In genomic region chr8:121403821-121404220, GRCm38 (mm10) we compare ENCODE assay signal across 23 mouse cellular contexts.
DNase-seq lines count a peak whose midpoint lies in the region; ATAC-seq and TF ChIP-seq lines count a peak whose summit lies in the region.
"Had no signal": no experiment of that assay in that cellular context is flagged by ENCODE, and none has a peak within 500 bp of the region (broad histone marks: within the 10 kb centered on the region; RNA-seq: fewer than 3 reads in every experiment).

No protein-coding gene starts in this region.

- no peak overlapping the region for H3K27ac ChIP-seq in hindbrain, embryonic 16.5 days (ENCODE audit: low read depth, low read length)
- no peak overlapping the region for H3K27ac ChIP-seq in hindbrain, embryonic 12.5 days
- no peak overlapping the region for H3K27ac ChIP-seq in kidney, postnatal 0 days
- H3K27ac ChIP-seq in kidney, embryonic 16.5 days (ENCODE audit: low read length) = no peak overlapping the region
- H3K27ac ChIP-seq: embryonic facial prominence, embryonic 10.5 days; embryonic facial prominence, embryonic 12.5 days; forebrain, embryonic 13.5 days; forebrain, embryonic 15.5 days had no signal

- H3K36me3 ChIP-seq in hindbrain, embryonic 16.5 days (ENCODE audit: control insufficient read depth, insufficient read depth, low read length) = no peaks in the 10 kb centered on the region
- no peaks in the 10 kb centered on the region for H3K36me3 ChIP-seq in hindbrain, embryonic 12.5 days
- H3K36me3 ChIP-seq in kidney, postnatal 0 days (ENCODE audit: insufficient read depth, low read length) = no peaks in the 10 kb centered on the region
- H3K36me3 ChIP-seq in kidney, embryonic 16.5 days (ENCODE audit: insufficient read depth, low read length) = no peaks in the 10 kb centered on the region
- H3K36me3 ChIP-seq: embryonic facial prominence, embryonic 10.5 days; embryonic facial prominence, embryonic 12.5 days; forebrain, embryonic 15.5 days; G1E had no signal

- peak; percentile 61 to 72 for DNase-seq in cerebellum, postnatal 10 days
- no peak for DNase-seq in cerebellum, postnatal 25 days
- peak; percentile 25 for DNase-seq in kidney, postnatal 0 days (ENCODE audit: low spot score)
- DNase-seq: adrenal gland, adult 8-10 months; adrenal gland, postnatal 14 days; adrenal gland, postnatal 36 days; B cell, adult 2 months; cerebellum, adult 18-20 months; cerebellum, adult 8-10 months; cerebellum, adult 9-11 months; forebrain, postnatal 0 days had no signal

- H3K4me3 ChIP-seq in hindbrain, embryonic 16.5 days (ENCODE audit: low read length) = no peak overlapping the region
- H3K4me3 ChIP-seq in hindbrain, embryonic 12.5 days = no peak overlapping the region
- H3K4me3 ChIP-seq in kidney, postnatal 0 days (replicated peaks; ENCODE audit: low read depth, low read length) = no peak overlapping the region
- H3K4me3 ChIP-seq in kidney, embryonic 16.5 days (ENCODE audit: low read length) = no peak overlapping the region
- H3K4me3 ChIP-seq: embryonic facial prominence, embryonic 10.5 days; embryonic facial prominence, embryonic 12.5 days; forebrain, embryonic 13.5 days; forebrain, embryonic 15.5 days had no signal

- 68% methylated on average over 6 of the region's 6 CpGs for WGBS in hindbrain, embryonic 16.5 days
- 83% methylated on average over 6 of the region's 6 CpGs for WGBS in hindbrain, embryonic 12.5 days
- WGBS in kidney, postnatal 0 days = 69% methylated on average over 6 of the region's 6 CpGs
- WGBS in kidney, embryonic 16.5 days = 75% methylated on average over 6 of the region's 6 CpGs

- peak; percentile 42; the same call in 1 of the 2 replicates for ATAC-seq in hindbrain, embryonic 16.5 days
- ATAC-seq in hindbrain, embryonic 12.5 days (ENCODE audit: low FRiP score) = no peak
- ATAC-seq in kidney, postnatal 0 days (replicated peaks; ENCODE audit: low FRiP score, low read depth) = no peak
- ATAC-seq in kidney, embryonic 16.5 days (ENCODE audit: low FRiP score, low TSS enrichment) = no peak
- ATAC-seq in neutrophil, adult 5-6 weeks (ENCODE audit: extremely low read depth, insufficient number of reproducible peaks, low FRiP score, poor library complexity, severe bottlenecking) = 0 out of 2 replicates have a peak, but pooled peaks have one; percentile 1
- ATAC-seq: activated CD4-positive, CD25-positive, alpha-beta regulatory T cell, adult 4 months; CD4-positive, CD25-positive, alpha-beta regulatory T cell, adult 4 months; forebrain, embryonic 13.5 days; forebrain, embryonic 15.5 days; forebrain, postnatal 0 days; Patski had no signal

- H3K9ac ChIP-seq in hindbrain, embryonic 16.5 days (ENCODE audit: low read depth, low read length) = no peak overlapping the region
- H3K9ac ChIP-seq in hindbrain, embryonic 12.5 days = no peak overlapping the region
- H3K9ac ChIP-seq in kidney, postnatal 0 days (ENCODE audit: low read depth, low read length) = no peak overlapping the region
- H3K9ac ChIP-seq in kidney, embryonic 16.5 days (replicated peaks; ENCODE audit: low read length) = no peak overlapping the region
- H3K9ac ChIP-seq: embryonic facial prominence, embryonic 12.5 days; forebrain, embryonic 13.5 days; forebrain, embryonic 15.5 days; forebrain, postnatal 0 days had no signal

- H3K9me3 ChIP-seq in hindbrain, embryonic 16.5 days (ENCODE audit: control insufficient read depth, low read length) = no peaks in the 10 kb centered on the region
- H3K9me3 ChIP-seq in hindbrain, embryonic 12.5 days (replicated peaks) = no peaks in the 10 kb centered on the region; the same call in 1 of the 2 replicates
- no peaks in the 10 kb centered on the region for H3K9me3 ChIP-seq in kidney, postnatal 0 days (replicated peaks; ENCODE audit: low read length)
- peaks cover 5% of the 10 kb centered on the region; the same call in 1 of the 2 replicates for H3K9me3 ChIP-seq in kidney, embryonic 16.5 days (ENCODE audit: low read length)
- H3K9me3 ChIP-seq: embryonic facial prominence, embryonic 12.5 days; forebrain, embryonic 13.5 days; forebrain, embryonic 15.5 days had no signal

- H3K4me1 ChIP-seq in hindbrain, embryonic 16.5 days (ENCODE audit: control insufficient read depth, insufficient read depth, low read depth, low read length) = no peaks in the 10 kb centered on the region
- H3K4me1 ChIP-seq in hindbrain, embryonic 12.5 days = no peaks in the 10 kb centered on the region; the same call in 1 of the 2 replicates
- H3K4me1 ChIP-seq in kidney, postnatal 0 days (replicated peaks; ENCODE audit: insufficient read depth, low read length) = 0 out of 2 replicates have a peak, but pooled peaks cover 4% of the 10 kb centered on the region
- H3K4me1 ChIP-seq in kidney, embryonic 16.5 days (ENCODE audit: insufficient read depth, low read length) = peaks cover 21% of the 10 kb centered on the region
- H3K4me1 ChIP-seq: forebrain, embryonic 13.5 days; forebrain, embryonic 15.5 days had no signal

- no peaks in the 10 kb centered on the region for H3K27me3 ChIP-seq in hindbrain, embryonic 16.5 days (replicated peaks; ENCODE audit: control insufficient read depth, insufficient read depth, low read length)
- H3K27me3 ChIP-seq in hindbrain, embryonic 12.5 days = no peaks in the 10 kb centered on the region
- no peaks in the 10 kb centered on the region; the same call in 1 of the 2 replicates for H3K27me3 ChIP-seq in kidney, postnatal 0 days (ENCODE audit: insufficient read depth, low read length)
- H3K27me3 ChIP-seq in kidney, embryonic 16.5 days (ENCODE audit: insufficient read depth, low read length) = peaks cover 8% of the 10 kb centered on the region
- H3K27me3 ChIP-seq: forebrain, embryonic 15.5 days had no signal

- no peak for TF ChIP-seq CTCF in kidney, postnatal 0 days (IDR thresholded peaks at IDR 0.05; ENCODE audit: low read depth)

- H3K4me2 ChIP-seq in hindbrain, embryonic 16.5 days (ENCODE audit: low read length) = no peak overlapping the region
- H3K4me2 ChIP-seq in hindbrain, embryonic 12.5 days (replicated peaks) = no peak overlapping the region
- H3K4me2 ChIP-seq in kidney, postnatal 0 days (ENCODE audit: low read length) = no peak overlapping the region
- no peak overlapping the region for H3K4me2 ChIP-seq in kidney, embryonic 16.5 days (replicated peaks; ENCODE audit: low read depth, low read length)
- H3K4me2 ChIP-seq: embryonic facial prominence, embryonic 12.5 days; forebrain, embryonic 13.5 days; forebrain, embryonic 15.5 days had no signal

Comparison
In these comparisons a context has a peak if more than half of its experiments do, and no peak if none do; other contexts are left out.
1. DNase-seq: peak in cerebellum, postnatal 10 days (2 of 2) and kidney, postnatal 0 days (single experiment); none in cerebellum, postnatal 25 days (0 of 2).
2. ATAC-seq: peak in hindbrain, embryonic 16.5 days (single experiment) and neutrophil, adult 5-6 weeks (single experiment); none in hindbrain, embryonic 12.5 days (single experiment), kidney, postnatal 0 days (single experiment) and kidney, embryonic 16.5 days (single experiment).